Mouse (Mus musculus) kidney, adult 11 months (tissue): ENCODE results near the gene Ube4b.

Experiments used
- DNase-seq: peaks from one replicate; pipeline ENCODE4 v3.0.0; 2022

Ube4b gene

DNA sequence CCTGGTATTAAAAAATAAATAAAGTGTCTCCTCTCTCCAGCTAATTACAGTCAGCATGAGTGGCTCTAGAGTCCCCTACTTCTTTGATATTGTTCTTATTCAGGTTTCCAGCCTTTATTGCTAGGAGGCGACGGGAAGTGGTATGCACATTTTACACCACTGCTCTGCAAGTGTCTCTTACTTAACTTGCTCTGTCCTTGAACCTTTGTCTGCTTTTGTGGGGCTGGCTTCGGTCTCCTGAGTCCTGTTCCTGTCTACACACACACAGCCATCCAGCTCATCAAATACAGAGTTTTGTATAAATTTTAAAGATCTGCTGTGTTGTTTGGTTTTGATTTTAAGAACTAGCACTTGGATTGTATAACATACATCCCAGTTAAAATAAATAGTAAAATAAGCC, 124.4 kb downstream of the Ube4b start:
- DNase-seq, result no peak

GRCm38 (mm10) chr4:149296501-149296900, 130.0 kb downstream of the Ube4b start:
- DNase-seq, result no peak

GRCm38 (mm10) chr4:149292984-149293383, 133.6 kb downstream of the Ube4b start:
- no peak for DNase-seq

DNA sequence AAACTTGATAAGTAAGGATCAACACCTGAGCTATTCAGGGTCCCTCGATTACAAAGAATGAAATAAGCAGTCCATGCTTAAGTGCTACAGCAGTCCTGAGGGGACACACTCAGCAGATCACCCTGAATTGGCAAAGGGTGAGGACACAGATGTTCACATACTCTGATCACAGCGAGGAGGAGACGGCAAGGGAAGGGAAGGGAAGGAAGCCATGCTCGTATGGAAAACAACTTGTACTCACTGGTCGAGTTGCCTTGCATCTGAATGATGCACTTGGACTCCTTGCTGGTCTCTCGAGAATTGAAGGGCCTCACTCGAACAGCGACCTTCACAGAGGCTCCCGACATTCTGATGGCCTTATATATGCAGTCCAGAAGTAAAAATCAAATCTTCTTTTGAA, 135.5 kb downstream of the Ube4b start:
- DNase-seq, result no peak

GRCm38 (mm10) chr4:149290157-149290750, 136.3 kb downstream of the Ube4b start:
- no peak for DNase-seq

DNA sequence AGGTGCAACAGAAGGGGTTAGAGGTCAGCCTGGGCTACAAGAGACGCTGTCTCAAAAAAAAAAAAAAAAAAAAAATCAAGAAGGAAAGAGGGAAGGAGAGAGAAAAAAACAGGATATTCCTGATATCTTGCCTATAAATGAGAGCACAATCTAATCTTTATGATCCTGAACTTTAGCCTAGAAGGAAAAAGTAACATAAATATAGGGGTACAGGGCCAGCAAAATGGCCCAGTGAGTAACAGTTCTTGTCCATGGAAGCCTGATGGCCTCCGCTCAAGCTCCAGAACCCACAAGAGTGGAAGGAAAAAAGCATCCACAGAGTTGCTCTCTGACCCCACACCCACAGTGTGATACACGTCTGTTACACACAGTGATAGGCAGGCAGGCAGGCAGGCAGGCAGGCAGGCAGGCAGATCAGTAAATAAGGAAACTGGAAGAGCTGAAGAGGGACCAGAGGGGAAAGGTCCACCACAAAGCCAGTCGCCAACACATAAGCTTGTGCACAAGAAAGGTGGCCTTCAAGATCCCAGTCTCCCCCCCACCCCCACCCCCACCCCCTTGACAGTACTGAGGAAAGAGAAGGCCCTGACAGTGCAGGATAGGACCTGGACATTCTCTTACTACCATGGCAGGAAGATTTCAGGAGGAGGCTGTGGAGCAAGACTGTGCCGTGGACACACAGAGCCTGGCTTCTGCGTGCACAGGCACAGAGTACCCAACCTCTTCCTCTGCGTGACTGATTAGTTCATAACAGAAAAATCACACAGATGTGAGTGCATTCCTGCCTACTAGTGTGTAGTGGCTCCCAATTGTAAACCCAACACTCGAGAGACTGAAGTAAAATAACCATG, 140.0 kb downstream of the Ube4b start:
- DNase-seq, result no peak

DNA sequence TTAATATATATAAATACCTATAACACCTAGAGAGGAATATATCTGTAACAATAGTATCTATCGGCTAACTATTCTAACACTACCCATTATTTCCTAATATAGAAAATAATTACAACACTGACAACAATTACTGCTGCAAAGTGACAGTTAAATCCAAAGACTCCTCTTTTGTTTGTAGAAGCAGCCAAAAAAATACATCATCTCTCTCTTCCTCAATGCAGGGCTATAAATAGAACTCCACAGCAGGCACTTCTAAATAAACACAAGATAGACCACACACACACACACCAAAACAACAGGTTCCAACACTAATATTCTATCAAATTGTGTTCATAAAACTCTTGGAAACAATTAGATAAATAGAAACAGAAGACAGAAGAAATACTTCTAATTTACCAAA, 140.9 kb downstream of the Ube4b start:
- DNase-seq, result no peak

DNA sequence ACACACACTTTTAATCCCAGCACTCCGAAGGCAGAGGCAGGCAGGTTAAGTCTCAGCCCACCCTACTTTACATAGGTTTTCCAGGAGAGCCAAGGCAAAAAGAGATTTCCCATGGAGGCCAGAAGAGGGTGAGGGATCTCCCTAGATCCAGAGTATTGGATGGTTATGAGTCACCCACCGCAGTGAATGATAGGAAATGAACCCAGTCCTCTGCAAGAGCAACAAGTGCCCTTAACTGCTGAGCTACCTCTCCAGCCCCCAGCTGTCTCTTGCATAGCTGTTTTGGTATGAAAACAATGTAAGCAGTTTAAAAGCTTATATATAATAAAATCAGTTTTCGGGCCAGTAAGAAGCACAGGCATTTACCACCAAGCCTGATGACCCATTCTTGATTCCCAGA, 143.5 kb downstream of the Ube4b start:
- no peak for DNase-seq

DNA sequence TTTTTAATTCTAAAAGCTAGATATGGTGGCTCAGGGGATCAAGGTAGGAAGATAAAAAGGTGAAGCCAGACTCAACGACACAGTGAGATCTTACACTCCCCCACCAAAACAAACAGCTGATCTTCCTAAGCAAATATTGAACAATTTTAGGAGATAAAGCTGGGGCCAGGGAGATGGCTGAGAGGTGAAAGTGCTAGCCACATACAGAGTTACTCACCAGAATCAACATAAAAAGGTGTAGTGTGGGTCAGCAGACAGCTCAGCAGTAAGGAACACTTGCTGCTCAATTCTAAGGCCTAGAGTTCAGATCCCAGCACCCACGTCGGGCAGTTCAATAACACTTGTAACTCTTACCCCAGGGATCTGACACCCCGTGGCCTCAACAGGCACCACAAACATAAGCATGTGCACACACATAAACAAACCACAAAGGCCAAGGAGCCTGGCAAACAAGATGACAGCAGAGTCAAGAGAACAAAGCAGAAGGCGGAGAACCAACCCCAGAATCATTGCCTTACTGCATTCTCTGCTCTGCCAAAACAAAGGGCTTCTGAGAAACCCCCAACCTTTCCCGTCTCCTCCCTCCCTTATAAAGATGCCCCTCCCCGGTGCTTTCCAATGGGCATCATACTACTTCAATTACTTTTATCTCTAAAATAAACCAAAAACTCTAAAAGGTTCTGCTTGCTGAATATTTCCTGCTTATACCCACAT, 144.4 kb downstream of the Ube4b start:
- DNase-seq, result no peak
